Mouse (Mus musculus) liver, embryonic 11.5 days (tissue): ENCODE measurements around the gene Apoa5. TPM values are rescaled to one million over a fixed set of nuclear protein-coding genes. Genes with fewer than 3 reads are reported as not detected.

Source experiments
- ATAC-seq: fragments of 200-750 bp; cut with Nextera tagmentation; replicated peaks from 2 replicates; pipeline ENCODE4 v1.8.0; 2017; ENCODE audit warnings: moderate number of reproducible peaks, mild to moderate bottlenecking, moderate TSS enrichment, moderate library complexity; ENCODE audit not compliant: low FRiP score
- DNase-seq: peaks from one replicate; pipeline ENCODE4 v3.0.0-alpha.2; 2017; ENCODE audit warnings: low spot score
- H3K27ac ChIP-seq: fragments of 300-500 bp; sonication (generic); 2 replicates; pipeline ENCODE4 v1.5.1; 2014; ENCODE audit warnings: mild to moderate bottlenecking, low read depth, low read length, control low read depth
- H3K27me3 ChIP-seq: fragments of 300-500 bp; sonication (generic); replicated peaks from 2 replicates; pipeline ENCODE4 v1.6.1; 2014; ENCODE audit warnings: low read length, mixed read lengths; ENCODE audit not compliant: control insufficient read depth, insufficient read depth
- H3K36me3 ChIP-seq: fragments of 300-500 bp; sonication (generic); 2 replicates; pipeline ENCODE4 v1.6.1; 2014; ENCODE audit warnings: mild to moderate bottlenecking, low read length, moderate library complexity, mixed read lengths; ENCODE audit not compliant: control insufficient read depth, insufficient read depth
- H3K4me1 ChIP-seq: fragments of 300-500 bp; sonication (generic); replicated peaks from 2 replicates; pipeline ENCODE4 v1.6.1; 2014; ENCODE audit warnings: low read length, mixed read lengths; ENCODE audit not compliant: control insufficient read depth, insufficient read depth
- H3K4me2 ChIP-seq: fragments of 300-500 bp; sonication (generic); 2 replicates; pipeline ENCODE4 v1.6.1; 2014; ENCODE audit warnings: mild to moderate bottlenecking, control low read depth, moderate library complexity
- H3K4me3 ChIP-seq: fragments of 300-500 bp; sonication (generic); 2 replicates; pipeline ENCODE4 v1.5.1; 2014; ENCODE audit warnings: low read depth, low read length, control low read depth
- H3K9ac ChIP-seq: fragments of 300-500 bp; sonication (generic); 2 replicates; pipeline ENCODE4 v1.6.1; 2014; ENCODE audit warnings: low read depth, low read length, control low read depth
- H3K9me3 ChIP-seq: fragments of 300-500 bp; sonication (generic); 2 replicates; pipeline ENCODE4 v1.6.1; 2016; ENCODE audit warnings: low read length, inconsistent platforms, mixed read lengths; ENCODE audit not compliant: control insufficient read depth
- WGBS: fragments of 180-500 bp; shearing (Covaris S2); extraction: QIAGEN DNeasy Blood & Tissue Kit; methylation state at CpG from one replicate; pipeline ENCODE4 v1.1.7; 2014; 5-methylcytosine and 5-hydroxymethylcytosine counted together
- polyA plus RNA-seq: library from polyadenylated mRNA; unstranded; fragments of >200 nt; fragmentation: Nextera tagmentation; extraction: Ambion mirVana; gene quantifications from 2 replicates; pipeline ENCODE4 v1.2.1, GENCODE M21; 2014

The Apoa5 gene
- polyA plus RNA-seq, 1 experiment from 2014 or later: 0.21 TPM

GRCm38 (mm10) chr9:46272677-46273454, 4.4 kb downstream of the Apoa5 start, which contains the start of gene Zpr1:
Zpr1 (plus strand) TSS chr9:46273064.
- Histone ChIP-seq H3K27ac (peak within 1 kb of the TSS; percentile 48; the same call in 1 of the 2 replicates), H3K4me2 (peak within 1 kb of the TSS; percentile 76), H3K4me1 (peaks cover 7% of the 10 kb centered on the region), H3K27me3 (peaks cover 12% of the 10 kb centered on the region), H3K9me3 (no peaks in the 10 kb centered on the region), H3K36me3 (peaks cover 26% of the 10 kb centered on the region), H3K9ac (peak within 1 kb of the TSS; percentile 83), H3K4me3 (peak within 1 kb of the TSS; percentile 93)
- DNase-seq (peak; percentile 94), ATAC-seq (peak; percentile 96)
- WGBS: 4% methylated on average over 45 of the region's 45 CpGs

DNA sequence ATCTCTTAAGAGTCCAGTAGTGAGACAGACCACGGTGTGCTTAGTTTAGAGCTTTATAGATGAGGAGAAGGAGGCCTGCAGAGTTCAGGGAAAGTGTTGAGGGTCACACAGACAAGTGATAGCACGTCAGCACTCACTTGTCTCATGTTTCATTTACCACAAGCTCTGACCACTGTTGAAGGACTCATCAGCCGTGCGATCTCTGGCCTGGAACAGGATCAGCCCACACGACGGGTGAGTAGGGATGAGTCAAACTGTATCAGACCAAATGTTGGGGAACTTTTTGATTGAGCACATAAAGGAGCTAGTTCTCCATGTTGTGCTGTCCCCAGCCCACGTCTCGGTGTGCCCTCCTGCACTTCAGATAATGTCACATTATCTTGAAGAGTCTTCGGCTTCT, 6.1 kb downstream of the Apoa5 start:
- Histone ChIP-seq H3K4me3 (peak overlapping the region; percentile 93; the same call in 1 of the 2 replicates), H3K27ac (no peak overlapping the region), H3K36me3 (peaks cover 31% of the 10 kb centered on the region), H3K27me3 (peaks cover 6% of the 10 kb centered on the region), H3K4me2 (peak overlapping the region; percentile 76), H3K9me3 (no peaks in the 10 kb centered on the region), H3K9ac (no peak overlapping the region), H3K4me1 (peaks cover 7% of the 10 kb centered on the region)
- 78% methylated on average over 9 of the region's 9 CpGs for WGBS
- no peak for ATAC-seq
- DNase-seq: no peak

- Histone ChIP-seq H3K27me3 (no peaks in the 10 kb centered on the region), H3K4me2 (peak within 1 kb of the TSS; percentile 78), H3K4me3 (peak within 1 kb of the TSS; percentile 97), H3K4me1 (peaks cover 7% of the 10 kb centered on the region), H3K36me3 (peaks cover 32% of the 10 kb centered on the region), H3K9ac (peak within 1 kb of the TSS; percentile 88), H3K9me3 (no peaks in the 10 kb centered on the region), H3K27ac (peak within 1 kb of the TSS; percentile 78)
- ATAC-seq (peak; percentile 90), DNase-seq (peak; percentile 93)
- under 1% methylated on average over 55 of the region's 55 CpGs for WGBS
Observed at GRCm38 (mm10) chr9:46282631-46283436, 14.4 kb downstream of the Apoa5 start, which contains the start of gene Bud13. Bud13 (plus strand) TSS chr9:46283008.

- ATAC-seq: no peak
- H3K4me2 ChIP-seq: no peak overlapping the region
- no peaks in the 10 kb centered on the region for H3K27me3 ChIP-seq
- no peaks in the 10 kb centered on the region for H3K9me3 ChIP-seq
- H3K36me3 ChIP-seq: peaks cover 2% of the 10 kb centered on the region; the same call in 1 of the 2 replicates
- H3K4me3 ChIP-seq: no peak overlapping the region
- 75% methylated on average over 4 of the region's 4 CpGs for WGBS
- no peaks in the 10 kb centered on the region for H3K4me1 ChIP-seq
- H3K9ac ChIP-seq: no peak overlapping the region
- H3K27ac ChIP-seq: no peak overlapping the region
- DNase-seq: no peak
Observed at GRCm38 (mm10) chr9:46298381-46298780, 29.9 kb downstream of the Apoa5 start.

- Histone ChIP-seq H3K4me2 (no peak overlapping the region), H3K36me3 (0 out of 2 replicates have a peak, but pooled peaks cover 2% of the 10 kb centered on the region), H3K4me1 (no peaks in the 10 kb centered on the region), H3K4me3 (no peak overlapping the region), H3K9me3 (no peaks in the 10 kb centered on the region), H3K9ac (no peak overlapping the region), H3K27ac (no peak overlapping the region), H3K27me3 (no peaks in the 10 kb centered on the region)
- WGBS: 9% methylated on average over 2 of the region's 2 CpGs
- DNase-seq (peak; percentile 42), ATAC-seq (no peak)
Observed at GRCm38 (mm10) chr9:46302142-46302541, 33.7 kb downstream of the Apoa5 start.

- Histone ChIP-seq H3K27ac (no peak overlapping the region), H3K27me3 (peaks cover 6% of the 10 kb centered on the region), H3K4me1 (no peaks in the 10 kb centered on the region), H3K9me3 (no peaks in the 10 kb centered on the region), H3K4me2 (no peak overlapping the region), H3K4me3 (no peak overlapping the region), H3K9ac (no peak overlapping the region), H3K36me3 (no peaks in the 10 kb centered on the region)
- WGBS: 14% methylated on average over 7 of the region's 7 CpGs
- DNase-seq (no peak), ATAC-seq (no peak)
Observed at GRCm38 (mm10) chr9:46309121-46309520, 40.7 kb downstream of the Apoa5 start.

GRCm38 (mm10) chr9:46314507-46314906, 46.1 kb downstream of the Apoa5 start:
- 5% methylated on average over 4 of the region's 4 CpGs for WGBS

GRCm38 (mm10) chr9:46314921-46315320, 46.5 kb downstream of the Apoa5 start:
- H3K9ac ChIP-seq: no peak overlapping the region
- no peak overlapping the region for H3K4me2 ChIP-seq
- no peaks in the 10 kb centered on the region for H3K9me3 ChIP-seq
- 41% methylated on average over 2 of the region's 2 CpGs for WGBS
- no peak overlapping the region for H3K27ac ChIP-seq
- H3K4me1 ChIP-seq: no peaks in the 10 kb centered on the region
- ATAC-seq (no peak), DNase-seq (no peak)
- 0 out of 2 replicates have a peak, but pooled peaks cover 2% of the 10 kb centered on the region for H3K27me3 ChIP-seq
- no peaks in the 10 kb centered on the region for H3K36me3 ChIP-seq
- H3K4me3 ChIP-seq: no peak overlapping the region

More at GRCm38 (mm10) chr9:46314507-46314906, 46.1 kb downstream of the Apoa5 start:
- H3K27ac ChIP-seq: no peak overlapping the region
- H3K9me3 ChIP-seq: no peaks in the 10 kb centered on the region
- H3K27me3 ChIP-seq: 0 out of 2 replicates have a peak, but pooled peaks cover 2% of the 10 kb centered on the region
- H3K9ac ChIP-seq: no peak overlapping the region
- H3K4me2 ChIP-seq: no peak overlapping the region
- ATAC-seq (no peak), DNase-seq (peak; percentile 52)
- no peaks in the 10 kb centered on the region for H3K36me3 ChIP-seq
- no peaks in the 10 kb centered on the region for H3K4me1 ChIP-seq
- H3K4me3 ChIP-seq: no peak overlapping the region
